Mouse (Mus musculus) mouse trophoblast stem cell (cell line): ENCODE results near the gene Dnaic2.

Source experiments
- in situ Hi-C, 2 experiments: fragments of 300-500 bp; cut with MseI, MboI; formaldehyde crosslinking; loops; 2 replicates in 1 of 2; 3 replicates in 1 of 2; pipeline ENCODE4 v1.15.1; 2025

The Dnaic2 gene

DNA sequence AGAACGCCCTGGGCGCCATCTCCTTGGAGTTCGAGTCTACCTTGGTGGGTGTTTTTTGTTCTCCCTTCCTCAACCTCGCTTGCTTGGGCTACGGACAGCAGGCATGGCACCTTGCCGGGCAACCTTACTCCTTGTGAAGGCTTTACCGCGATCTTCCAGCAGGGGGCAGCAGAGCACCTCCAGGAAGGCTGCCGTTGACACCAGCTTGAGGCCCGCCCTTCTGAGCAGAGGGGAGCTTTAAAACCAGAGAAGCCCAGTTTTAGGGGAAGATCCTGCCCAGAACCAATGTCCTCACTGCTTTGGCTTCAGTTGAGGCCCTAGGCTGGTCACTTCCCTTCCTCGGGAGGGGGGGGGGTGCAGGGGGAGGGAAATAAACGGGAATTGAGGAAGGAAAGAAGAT lies 17.9 kb downstream of the Dnaic2 start:
- in situ Hi-C loops = loop anchor here in 1 of 2 experiments (10.0 kb wide), 1 partner anchor 170 kb away; no protein-coding TSS in a partner anchor

DNA sequence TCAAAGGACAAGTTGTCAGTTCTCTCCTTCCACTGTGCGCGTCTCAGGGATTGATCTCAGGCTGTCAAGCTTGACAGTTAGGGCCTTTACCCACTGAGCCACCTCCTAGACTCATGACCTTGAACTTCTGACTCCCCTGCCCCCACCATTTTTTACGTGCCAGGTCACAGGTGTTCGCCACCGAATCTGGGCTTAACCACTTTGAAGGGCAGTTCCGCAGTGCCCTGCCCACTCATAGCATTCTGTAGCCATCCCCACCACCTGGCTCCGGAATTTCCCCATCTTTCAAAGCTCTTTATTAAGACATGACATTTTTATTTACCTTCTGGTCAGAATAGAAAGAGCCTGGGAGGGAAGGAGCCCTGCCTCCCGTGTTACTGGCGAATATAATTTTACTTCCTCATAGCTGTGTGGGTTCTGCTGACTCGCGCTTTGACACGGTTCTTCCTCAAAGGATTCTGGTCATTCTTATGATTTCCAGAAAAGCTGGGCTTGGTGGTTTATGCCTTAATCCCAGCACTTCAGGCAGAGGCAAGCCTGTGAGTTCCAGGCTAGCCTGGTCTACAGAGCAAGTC lies 20.4 kb downstream of the Dnaic2 start:
- in situ Hi-C loops = loop anchor here in 1 of 2 experiments (10.0 kb wide), 1 partner anchor 167 kb away; no protein-coding TSS in a partner anchor

DNA sequence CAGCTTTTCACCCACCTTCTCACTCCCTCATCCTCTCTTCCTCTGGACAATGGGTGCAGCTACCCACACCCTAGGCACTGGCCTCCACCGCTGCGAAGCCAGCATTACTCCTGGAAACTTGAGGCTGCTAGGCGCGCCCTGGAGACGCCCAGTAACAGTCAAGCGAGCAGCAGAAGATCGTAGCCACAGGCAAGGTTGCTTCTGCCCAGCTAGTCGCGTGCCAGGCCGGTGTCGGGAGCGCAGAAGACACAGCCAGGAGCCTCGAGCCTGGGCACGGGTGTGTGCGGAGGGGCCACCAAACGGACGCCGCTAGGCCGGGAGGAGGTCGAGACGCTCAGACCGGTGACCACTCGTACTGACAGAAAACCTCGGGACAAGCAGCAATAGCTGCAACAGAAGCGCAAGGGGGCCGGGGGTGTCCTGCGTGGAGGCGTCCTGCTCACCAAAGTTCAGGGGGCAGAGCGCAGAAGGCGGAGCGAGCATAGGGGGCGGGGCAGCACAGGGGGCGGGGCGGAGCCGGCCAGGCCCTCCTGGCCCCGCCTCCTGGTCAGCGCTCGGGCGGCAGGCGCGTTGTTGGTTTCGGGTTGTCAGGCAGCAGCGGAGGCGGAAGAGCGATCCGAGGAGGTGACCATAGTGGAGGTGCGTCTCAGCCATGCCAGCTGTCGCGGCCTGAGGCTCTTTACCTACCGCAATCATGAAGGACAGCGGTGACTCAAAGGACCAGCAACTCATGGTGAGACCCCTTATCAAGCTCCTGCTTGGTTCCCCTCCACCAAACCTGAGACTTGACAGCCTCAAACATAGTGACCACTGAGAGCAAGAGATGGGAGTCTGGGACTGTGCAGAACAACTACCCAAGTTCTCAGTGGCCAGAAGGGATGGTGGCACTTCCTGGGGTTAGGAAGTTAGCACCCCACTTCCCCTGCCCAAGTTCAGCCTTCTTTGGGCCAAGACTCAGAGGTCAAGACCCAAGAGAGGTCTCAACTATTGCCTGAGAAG lies 37.9 kb downstream of the Dnaic2 start, which contains the start of gene Kif19a:
Gene Kif19a, plus strand, starts transcription at position 569 of the 999 bp plus-strand sequence.
- in situ Hi-C loops = no loop called here

DNA sequence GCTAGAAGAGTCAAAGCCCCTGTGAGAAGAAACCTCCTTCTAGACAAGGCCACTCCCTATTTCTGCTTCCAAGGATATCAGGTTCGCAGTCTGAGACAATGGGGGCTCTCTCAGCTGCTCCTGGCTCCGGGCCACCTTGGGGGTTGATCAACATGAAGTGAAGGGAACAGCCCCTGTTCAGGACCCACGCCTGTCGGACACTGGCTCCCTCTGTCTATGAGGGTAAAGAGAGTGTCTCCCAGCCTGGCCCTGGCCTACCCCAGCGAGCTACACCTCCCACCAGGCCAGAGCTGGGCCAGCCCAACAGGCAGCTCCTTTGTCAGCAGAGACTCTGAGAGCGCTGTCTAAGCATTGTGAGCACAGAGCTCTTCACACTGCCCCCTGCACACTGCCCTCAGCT lies 42.7 kb downstream of the Dnaic2 start:
- in situ Hi-C loops = no loop called here

DNA sequence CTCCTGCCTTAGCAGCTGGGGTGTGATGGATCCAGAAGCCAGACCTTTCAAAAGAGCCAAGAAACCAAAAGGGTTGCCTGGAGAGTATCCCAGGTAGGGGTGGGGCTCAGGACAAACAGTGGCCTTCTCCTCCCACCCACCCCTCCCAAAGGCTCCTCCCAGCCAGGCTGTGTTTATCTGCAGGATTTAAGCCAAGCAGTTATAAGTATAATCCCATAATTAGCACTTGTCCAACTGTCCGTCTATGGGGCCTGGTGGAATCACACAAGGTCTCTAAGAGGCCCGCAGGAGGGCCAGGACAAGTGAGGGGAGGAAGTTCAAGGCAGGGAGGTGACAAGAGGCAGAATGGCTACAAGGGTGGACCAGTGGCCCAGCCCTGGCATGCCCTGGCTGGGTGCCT lies 44.7 kb downstream of the Dnaic2 start:
- in situ Hi-C loops = no loop called here

DNA sequence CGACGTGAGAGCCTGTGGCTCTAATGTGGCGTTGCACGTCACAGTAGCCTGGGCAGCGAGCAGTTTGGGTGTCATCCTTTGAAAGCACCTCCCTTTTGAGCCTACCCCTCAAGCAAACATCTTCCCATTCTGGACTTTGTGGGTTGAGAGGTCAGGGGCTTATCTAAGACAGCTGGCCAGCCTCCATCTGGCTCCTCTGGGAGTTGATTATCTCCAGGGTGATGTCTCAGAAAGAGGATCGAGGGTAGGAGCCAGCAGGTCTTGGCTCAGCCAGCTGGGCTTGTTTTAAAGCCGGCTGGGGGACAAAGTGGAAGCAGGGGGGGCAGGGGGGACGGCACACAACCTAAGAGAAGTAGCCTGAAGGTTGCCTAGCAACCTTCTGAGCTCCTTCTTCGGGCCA lies 52.9 kb downstream of the Dnaic2 start:
- in situ Hi-C loops = loop anchor here in 1 of 2 experiments (10.0 kb wide), 1 partner anchor 45 kb away; no protein-coding TSS in a partner anchor

DNA sequence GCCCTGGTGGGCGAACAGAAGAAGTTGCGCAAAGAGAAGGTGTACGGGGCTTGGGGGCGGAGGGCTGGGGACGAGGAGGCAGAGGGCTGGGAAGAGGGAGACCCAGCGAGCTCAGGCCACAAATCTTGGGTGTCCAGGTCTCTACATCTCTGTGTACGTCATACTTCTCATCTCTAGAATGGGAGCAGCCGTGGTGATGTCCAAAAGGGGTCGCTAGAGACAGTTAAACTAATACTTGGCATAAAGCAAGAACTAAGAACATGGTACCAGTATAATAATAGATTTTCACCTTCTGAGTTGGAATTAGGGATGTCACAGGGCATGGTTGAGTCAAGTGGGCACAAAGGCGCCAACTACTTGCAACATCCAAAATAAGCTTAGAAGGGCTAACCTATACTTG lies 58.7 kb downstream of the Dnaic2 start:
- in situ Hi-C loops = loop anchor here (5.0 to 10.0 kb wide), 2 partner anchors 34 to 51 kb away; no protein-coding TSS in a partner anchor

DNA sequence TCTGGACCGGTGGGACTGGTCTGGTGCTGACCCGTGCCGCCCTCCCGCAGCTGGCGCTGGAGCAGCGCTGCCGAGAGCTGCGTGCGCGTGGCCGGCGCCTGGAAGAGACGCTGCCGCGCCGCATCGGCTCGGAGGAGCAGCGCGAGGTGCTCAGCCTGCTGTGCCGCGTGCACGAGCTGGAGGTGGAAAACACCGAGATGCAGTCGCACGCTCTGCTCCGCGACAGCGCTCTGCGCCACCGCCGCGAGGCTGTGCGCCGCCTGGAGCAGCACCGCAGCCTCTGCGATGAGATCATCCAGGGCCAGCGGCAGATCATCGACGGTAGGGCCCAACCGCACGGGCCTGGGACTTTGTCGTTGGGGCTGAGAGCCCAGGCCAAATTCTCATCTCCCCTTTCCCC lies 59.1 kb downstream of the Dnaic2 start:
- in situ Hi-C loops = loop anchor here (5.0 to 10.0 kb wide), 2 partner anchors 34 to 52 kb away; no protein-coding TSS in a partner anchor

DNA sequence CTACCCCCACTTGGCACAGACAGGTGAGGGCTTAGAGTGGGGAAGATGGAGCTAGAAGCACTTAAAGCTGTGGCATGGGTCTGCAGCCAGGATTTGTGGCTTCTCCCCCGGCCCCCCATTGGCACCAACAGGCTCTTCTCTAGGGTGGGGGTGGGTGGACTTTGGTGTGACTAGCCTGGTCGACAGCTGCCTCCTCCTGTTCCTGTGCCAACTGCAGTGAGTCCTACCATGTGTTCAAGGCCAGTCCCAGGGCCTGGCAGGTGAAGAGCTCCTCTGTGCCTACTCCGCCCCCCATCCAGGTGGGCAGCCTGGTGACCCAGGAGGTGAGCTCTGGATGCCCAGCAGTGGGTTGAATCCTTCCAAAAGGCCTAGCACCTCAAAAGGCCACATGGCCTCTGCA lies 60.4 kb downstream of the Dnaic2 start:
- in situ Hi-C loops = loop anchor here (5.0 to 10.0 kb wide), 2 partner anchors 35 to 53 kb away; no protein-coding TSS in a partner anchor

DNA sequence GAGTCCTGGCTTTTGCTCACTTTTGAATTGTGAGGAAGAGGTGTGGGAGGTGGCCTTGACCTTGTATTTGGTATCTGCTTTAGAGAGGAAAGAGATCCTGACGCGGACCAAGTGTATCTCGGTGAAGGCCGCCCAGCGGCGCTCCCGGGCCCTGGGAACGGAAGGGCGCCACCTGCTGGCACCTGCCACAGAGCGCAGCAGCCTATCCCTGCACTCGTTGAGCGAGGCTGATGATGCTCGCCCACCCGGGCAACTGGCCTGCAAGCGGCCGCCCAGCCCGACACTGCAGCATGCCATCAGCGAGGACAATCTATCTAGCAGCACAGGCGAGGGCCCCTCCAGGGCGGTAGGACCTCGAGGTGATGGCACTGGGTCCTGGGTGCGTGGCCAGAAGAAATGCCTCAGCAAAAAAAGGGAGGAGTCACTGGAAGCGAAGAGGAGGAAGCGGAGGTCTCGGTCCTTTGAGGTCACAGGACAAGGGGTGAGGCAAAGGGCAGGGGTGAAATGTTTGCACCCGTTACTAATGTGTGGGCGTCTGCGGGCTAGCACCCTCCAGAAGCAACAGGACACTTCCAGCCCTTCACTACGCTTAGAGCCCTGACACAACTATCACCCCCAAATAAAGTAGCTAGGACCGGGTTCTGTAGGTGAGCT lies 62.0 kb downstream of the Dnaic2 start:
- in situ Hi-C loops = loop anchor here (5.0 to 10.0 kb wide), 2 partner anchors 37 to 54 kb away; no protein-coding TSS in a partner anchor

DNA sequence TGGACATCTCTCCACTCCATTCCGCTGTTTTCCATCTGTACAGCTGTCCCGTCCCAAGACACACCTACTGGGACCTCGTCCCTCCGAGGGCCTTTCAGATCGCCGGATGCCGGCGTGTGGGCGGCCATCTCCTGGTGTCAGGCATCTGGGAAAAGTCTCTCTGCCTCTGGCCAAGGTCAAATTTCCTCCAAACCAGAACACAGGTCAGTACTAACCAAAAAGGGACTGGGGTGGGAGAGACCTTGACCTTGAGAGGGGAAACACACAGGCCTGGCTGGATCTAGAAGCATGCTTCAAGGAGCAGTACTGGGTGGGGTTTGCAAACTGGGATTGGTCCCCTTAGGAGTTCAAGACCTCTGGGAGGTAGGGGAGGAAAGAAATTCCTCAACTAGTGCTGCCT lies 62.5 kb downstream of the Dnaic2 start:
- in situ Hi-C loops = loop anchor here (5.0 to 10.0 kb wide), 2 partner anchors 37 to 55 kb away; no protein-coding TSS in a partner anchor

DNA sequence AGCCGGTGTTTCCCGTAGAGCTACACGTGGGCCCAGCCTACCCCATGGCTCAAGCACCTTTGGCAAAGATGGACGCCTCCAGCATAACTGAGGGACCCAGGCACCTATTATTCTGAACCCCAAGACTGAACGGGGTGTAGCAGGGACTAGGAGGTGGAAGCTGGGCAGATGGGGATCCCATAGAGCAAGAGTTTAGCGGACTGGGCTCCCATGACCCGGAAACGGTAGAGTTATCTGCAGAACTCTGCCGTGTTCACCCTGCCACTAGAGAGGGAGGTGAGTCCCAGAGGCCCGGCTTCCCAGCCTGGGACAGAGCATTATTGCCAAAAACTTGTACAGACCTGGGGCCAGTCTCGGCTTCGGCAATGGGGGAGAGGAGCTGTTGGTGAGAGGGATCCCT lies 63.0 kb downstream of the Dnaic2 start:
- in situ Hi-C loops = no loop called here

DNA sequence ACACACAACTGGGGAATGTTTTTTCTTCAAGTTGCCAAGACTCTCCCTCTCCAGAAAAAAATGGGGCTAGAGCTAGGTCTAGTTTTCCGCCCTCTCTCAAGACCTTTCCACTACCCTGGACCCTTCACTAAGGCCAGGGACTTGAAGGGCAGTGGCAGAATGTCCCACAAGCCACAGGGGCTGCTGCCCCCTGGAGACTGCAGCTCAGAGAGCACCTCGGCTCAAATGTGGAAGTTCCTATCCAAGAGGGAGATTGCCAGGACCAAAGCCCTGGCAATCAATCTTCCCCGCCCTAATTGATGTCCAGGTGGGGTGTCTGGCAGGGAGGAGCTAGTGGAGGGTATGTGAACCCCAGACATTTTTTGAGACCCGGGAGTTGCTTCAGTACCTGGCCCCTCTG lies 63.6 kb downstream of the Dnaic2 start:
- in situ Hi-C loops = no loop called here

DNA sequence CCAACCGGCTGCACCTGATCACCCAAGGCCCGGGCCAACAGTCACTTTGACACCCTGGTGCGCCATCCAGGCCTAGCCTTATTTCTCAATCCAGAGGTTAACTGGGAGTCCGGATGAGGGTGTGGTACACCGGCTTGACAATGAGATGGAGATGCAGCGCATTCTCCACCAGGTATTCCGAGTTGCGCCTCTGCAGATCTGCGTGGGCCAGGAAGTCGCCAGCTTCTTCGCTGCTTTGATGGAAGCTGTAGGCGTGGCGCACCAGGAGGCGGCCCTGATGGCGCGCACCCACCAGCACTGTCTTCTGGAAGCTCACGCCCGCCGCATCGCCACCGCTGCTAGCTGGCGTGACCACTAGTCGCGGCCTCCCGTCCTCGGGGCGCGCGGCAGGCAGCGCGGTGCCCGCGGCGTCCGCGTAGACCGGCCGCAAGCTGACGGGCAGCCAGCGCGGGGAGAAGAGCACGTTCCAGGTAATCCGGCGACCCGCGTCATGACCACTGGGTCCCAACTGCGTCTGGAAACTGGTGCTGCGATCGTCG lies 64.2 kb downstream of the Dnaic2 start:
- in situ Hi-C loops = no loop called here

DNA sequence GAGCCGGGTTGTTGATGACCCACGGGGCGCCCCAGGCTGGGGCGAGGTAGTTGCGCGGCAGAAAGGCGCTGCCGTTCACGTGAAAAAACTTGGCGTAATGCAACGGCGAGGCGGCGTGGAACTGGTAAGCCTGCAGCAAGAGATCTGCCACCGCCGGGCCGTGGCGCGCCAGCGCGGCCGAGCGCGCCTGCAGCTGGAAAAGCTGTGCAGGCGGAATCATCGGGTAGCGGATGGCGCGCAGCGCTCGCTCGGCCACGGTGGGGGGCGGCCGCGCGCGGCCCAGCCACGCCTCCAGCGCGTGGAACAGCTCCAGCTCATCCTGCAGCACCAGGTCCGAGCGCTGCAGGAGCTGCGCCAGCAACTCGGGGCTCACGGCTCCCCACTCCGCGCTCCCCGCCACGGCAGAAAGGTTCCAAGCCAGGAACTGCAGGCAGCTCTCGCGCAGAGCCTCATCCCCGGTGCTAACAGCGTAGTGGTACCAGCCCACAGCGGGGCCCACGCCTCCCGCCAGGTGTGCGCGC lies 64.7 kb downstream of the Dnaic2 start:
- in situ Hi-C loops = no loop called here

DNA sequence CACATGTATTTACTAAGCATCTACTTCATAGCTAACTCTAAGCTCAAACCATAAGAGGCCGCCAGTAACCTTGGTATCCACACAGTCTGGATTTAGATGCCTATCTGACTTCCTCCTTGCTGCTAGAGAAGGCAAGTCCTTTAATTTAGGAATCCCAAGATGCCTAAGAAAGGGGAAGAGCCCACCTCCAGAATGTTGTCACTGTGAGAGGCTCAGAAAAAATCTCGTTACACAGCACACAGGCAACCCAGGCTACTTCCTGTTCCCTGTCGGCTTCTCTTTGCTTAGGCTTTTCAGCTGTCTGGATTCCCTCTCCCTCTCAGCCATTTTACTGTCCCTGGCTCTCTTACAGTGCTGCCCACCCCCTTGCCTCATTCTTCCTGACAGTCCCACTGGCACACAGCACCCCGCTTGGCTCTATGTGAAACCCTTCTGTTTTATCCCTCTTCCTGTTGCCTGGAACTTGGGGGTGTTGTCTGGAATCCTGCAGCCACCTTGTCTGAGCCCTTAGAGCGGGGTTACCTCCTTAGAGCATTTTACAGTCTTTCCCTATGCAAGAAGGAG lies 65.8 kb downstream of the Dnaic2 start:
- in situ Hi-C loops = no loop called here

DNA sequence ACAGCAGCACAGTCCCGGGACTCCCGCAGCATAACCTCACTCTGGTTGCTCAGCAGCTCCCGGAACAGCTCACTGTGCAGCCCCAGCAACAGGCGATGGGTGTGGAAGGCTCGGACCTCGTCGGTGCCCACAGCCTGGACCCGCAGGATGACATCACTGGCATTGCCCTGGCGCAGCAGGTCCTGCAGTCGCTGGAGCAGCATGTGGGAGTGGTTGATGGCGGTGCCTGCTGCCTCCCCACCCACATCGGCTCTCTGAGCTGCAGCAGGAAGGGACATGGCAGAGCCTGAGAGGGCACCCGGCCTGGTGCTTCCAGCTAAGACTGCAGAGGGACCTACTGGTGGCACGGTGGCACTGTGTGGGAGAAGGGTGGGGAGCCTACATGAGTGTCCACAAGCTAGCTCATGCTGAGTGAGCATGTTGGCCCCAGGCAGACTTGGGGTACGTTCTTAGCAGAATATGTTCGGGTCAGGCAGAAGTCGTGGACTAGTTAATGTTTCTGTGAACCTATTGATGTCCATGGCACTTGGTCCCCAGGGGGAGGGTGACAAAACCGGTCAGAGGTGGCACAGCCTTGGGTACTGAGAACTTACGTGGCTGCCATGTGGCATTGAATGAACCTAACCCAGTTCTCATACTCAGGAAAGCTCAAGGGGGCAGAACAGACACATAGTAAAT lies 66.8 kb downstream of the Dnaic2 start:
- in situ Hi-C loops = no loop called here

DNA sequence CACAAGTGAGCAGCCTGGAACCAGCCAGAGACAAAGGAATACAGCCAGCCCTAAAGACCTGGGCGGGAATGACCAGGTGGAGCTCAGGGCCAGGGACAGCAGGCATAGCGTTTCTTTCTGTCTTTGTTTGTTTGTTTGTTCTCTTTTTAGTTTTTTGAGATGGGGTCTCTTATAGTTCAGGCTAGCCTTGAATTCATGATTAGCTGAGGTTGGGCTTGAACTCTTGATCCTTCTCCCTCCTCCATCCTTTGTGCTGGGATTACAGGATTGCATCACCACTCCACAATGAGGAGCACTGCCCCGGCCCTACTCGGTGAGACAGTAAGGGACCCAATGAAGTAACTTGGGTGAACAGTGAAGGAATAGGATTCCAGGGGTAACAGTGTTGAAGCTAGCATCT lies 67.5 kb downstream of the Dnaic2 start:
- in situ Hi-C loops = no loop called here

DNA sequence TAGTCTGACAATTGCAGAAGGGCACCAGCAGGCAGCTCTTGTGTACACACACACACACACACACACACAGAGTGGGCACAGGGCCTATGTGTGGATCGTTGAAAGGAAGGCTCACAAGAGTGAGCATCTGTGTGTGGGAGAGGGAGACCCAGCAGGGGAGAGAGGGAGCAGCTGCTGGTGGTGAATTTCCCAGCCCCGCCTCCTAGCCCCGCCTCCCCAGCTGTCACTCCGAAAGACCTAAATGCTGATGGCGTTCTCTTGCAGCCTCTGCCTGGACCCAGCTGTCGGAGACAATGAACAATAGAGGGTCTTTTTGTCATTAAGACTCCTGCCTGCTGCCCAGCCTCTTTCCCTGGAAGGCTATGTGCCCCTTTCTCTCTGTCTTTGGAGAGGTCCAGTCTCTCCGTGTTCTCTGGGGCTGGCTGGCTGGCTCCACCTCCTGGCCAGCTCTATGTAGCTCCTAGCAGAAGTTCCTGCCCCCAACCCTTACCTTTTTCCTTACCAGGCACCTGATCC lies 68.1 kb downstream of the Dnaic2 start:
- in situ Hi-C loops = no loop called here

DNA sequence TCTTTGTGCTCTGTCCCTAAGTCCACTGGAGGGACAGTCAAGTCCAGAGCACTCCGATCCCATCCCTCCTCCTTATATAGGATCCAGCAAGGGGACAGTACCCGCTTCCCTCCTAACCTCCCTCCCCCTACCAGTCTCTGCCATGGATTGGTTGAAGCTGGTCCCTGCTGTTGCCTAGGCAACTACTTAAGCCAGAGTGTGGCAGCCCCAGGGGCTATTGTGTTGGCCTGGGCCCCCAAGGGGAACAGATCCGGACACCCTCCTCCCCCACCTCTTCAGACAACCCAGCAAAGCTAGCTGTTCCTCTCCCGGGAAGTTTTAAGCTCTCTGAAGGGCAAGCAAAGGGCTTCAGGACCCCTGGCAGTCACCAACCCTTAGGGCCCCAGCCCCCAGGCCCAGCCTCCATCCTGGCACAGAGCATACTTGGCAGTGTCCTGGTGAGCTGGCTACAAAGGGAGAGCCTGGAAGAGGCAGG lies 68.7 kb downstream of the Dnaic2 start, which contains the start of gene Btbd17:
Gene Btbd17, minus strand, starts transcription at position 98 of the 475 bp plus-strand sequence.
- in situ Hi-C loops = no loop called here
